Mouse (Mus musculus): ENCODE data around the gene Gpt2. TPM values are rescaled to one million over a fixed set of nuclear protein-coding genes. Genes with fewer than 3 reads are reported as not detected.

Gene Gpt2
- total RNA-seq (2023): 0.94 to 4.4 TPM (median 1.5 TPM) in 4 replicates

GRCm38 (mm10) chr8:85492125-85492875 is at the start of gene Gpt2:
Gpt2 (plus strand) TSS chr8:85492576.

GRCm38 (mm10) chr8:85555181-85556145 is 63.1 kb downstream of the Gpt2 start, which contains the start of gene Dnaja2:
Dnaja2 (minus strand) TSS chr8:85555344.

Other genes starting within 250 kb of the Gpt2 start
- gene Orc6, start 192.9 kb upstream of the Gpt2 start, total RNA-seq (2023): 29.2 to 34.4 TPM (median 33.0 TPM) in 4 replicates
- gene Vps35, start 192.8 kb upstream of the Gpt2 start, total RNA-seq (2023): 73.7 to 74.9 TPM (median 74.4 TPM) in 4 replicates
- gene Mylk3, start 106.2 kb upstream of the Gpt2 start, total RNA-seq (2023): not detected in 4 replicates
- 11.5 to 29.6 TPM (median 13.1 TPM) in 4 replicates for gene 4921524J17Rik, start 59.7 kb upstream of the Gpt2 start, total RNA-seq (2023)
- 166 to 184 TPM (median 170 TPM) in 4 replicates for gene Dnaja2, start 62.8 kb downstream of the Gpt2 start, total RNA-seq (2023)
- gene Neto2, start 208.3 kb downstream of the Gpt2 start, total RNA-seq (2023): 0.49 to 0.57 TPM (median 0.51 TPM) in 4 replicates